Mouse (Mus musculus) liver, embryonic 12.5 days (tissue): Measurements from ENCODE around the gene Optn. TPM values are rescaled to one million over a fixed set of nuclear protein-coding genes. Genes with fewer than 3 reads are reported as not detected.

Experiments used
- ATAC-seq: fragments of 200-750 bp; cut with Nextera tagmentation; 2 replicates; pipeline ENCODE4 v1.8.0; 2017; ENCODE audit warnings: moderate number of reproducible peaks, mild to moderate bottlenecking, moderate library complexity
- H3K27ac ChIP-seq: fragments of 300-500 bp; sonication (generic); 2 replicates; pipeline ENCODE4 v1.5.1; 2016; ENCODE audit warnings: mild to moderate bottlenecking
- H3K27me3 ChIP-seq: fragments of 300-500 bp; sonication (generic); replicated peaks from 2 replicates; pipeline ENCODE4 v1.6.1; 2016; ENCODE audit warnings: mild to moderate bottlenecking, moderate library complexity
- H3K36me3 ChIP-seq: fragments of 300-500 bp; sonication (generic); 2 replicates; pipeline ENCODE4 v1.6.1; 2016; ENCODE audit warnings: mild to moderate bottlenecking, moderate library complexity
- H3K4me1 ChIP-seq: fragments of 300-500 bp; sonication (generic); 2 replicates; pipeline ENCODE4 v1.6.1; 2016
- H3K4me2 ChIP-seq: fragments of 300-500 bp; sonication (generic); 2 replicates; pipeline ENCODE4 v1.6.1; 2016; ENCODE audit warnings: mild to moderate bottlenecking, moderate library complexity
- H3K4me3 ChIP-seq: fragments of 300-500 bp; sonication (generic); 2 replicates; pipeline ENCODE4 v1.5.1; 2016; ENCODE audit warnings: mild to moderate bottlenecking, moderate library complexity
- H3K9ac ChIP-seq: fragments of 300-500 bp; sonication (generic); 2 replicates; pipeline ENCODE4 v1.6.1; 2016; ENCODE audit warnings: mild to moderate bottlenecking, moderate library complexity
- H3K9me3 ChIP-seq: fragments of 300-500 bp; sonication (generic); replicated peaks from 2 replicates; pipeline ENCODE4 v1.6.1; 2016; ENCODE audit warnings: mild to moderate bottlenecking, moderate library complexity
- WGBS: fragments of 180-500 bp; shearing (Covaris S2); methylation state at CpG from one replicate; pipeline ENCODE4 v1.1.7; 2016; ENCODE audit not compliant: insufficient replicate concordance; 5-methylcytosine and 5-hydroxymethylcytosine counted together
- polyA plus RNA-seq: library from polyadenylated mRNA; unstranded; fragments of >200 nt; fragmentation: Nextera tagmentation; extraction: Ambion mirVana; gene quantifications from 2 replicates; pipeline ENCODE4 v1.2.1, GENCODE M21; 2016

Gene Optn
- polyA plus RNA-seq, 1 experiment from 2014 or later = 18.7 TPM

DNA sequence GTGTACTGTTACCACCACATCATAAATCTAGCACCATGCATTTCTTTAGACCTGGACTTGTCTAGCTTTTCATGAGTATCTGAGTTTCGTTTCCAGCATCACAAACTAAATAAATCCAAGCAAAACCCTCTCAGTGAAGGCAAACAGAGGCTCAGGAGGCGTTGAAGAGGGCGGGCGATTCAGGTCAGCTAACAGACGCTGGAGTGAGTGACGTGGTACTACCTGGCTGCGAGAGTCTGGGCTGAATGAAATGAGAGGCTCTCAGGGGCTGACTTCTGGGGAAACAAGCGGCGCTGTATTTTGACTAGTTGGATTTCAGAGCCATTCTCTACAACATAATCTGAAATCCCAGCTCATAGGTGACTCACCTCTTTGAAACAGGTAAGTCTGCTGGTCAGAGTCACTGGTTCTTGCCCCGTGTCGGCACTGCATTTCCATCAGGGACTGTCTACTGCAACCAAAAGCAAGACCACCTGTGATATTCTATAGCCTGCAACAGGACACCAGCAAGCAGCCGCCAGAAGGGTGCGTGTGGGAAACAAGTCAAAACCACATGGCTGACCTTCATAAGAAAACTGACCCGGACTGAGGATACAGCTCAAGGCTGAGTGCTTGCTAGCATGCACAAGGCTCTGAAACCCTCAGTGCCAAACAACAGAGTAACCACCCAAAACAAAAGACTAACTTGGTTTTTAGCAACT lies 40.0 kb downstream of the Optn start:
- ATAC-seq = no peak
- Histone ChIP-seq H3K4me2 (no peak overlapping the region), H3K27ac (no peak overlapping the region), H3K9ac (no peak overlapping the region; the same call in none of the 2 replicates), H3K9me3 (no peaks in the 10 kb centered on the region), H3K27me3 (no peaks in the 10 kb centered on the region), H3K36me3 (peaks cover 52% of the 10 kb centered on the region), H3K4me3 (no peak overlapping the region), H3K4me1 (peaks cover 18% of the 10 kb centered on the region)
- WGBS = 80% methylated on average over 14 of the region's 14 CpGs

DNA sequence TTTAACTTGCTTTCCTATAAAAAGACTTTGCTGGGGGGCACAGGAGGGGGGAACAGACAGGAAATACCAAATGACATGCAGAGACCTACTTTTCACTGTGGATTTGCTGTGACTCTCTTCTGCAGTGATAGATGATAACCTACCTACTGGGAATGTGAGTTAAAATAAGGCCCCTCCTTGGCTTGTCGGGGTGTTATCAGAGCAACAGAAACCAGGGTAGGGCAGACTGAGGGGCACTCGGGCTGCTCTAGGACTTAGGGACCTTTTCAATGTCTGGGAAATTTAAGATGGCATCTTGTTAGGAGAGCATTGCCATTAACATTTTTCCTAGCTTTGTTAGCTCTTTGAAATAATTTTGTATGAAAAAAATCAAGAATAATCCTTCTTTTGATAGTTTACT lies 40.6 kb downstream of the Optn start:
- Histone ChIP-seq H3K4me1 (peaks cover 18% of the 10 kb centered on the region), H3K9ac (peak overlapping the region; percentile 17; the same call in 1 of the 2 replicates), H3K27ac (no peak overlapping the region), H3K4me2 (no peak overlapping the region), H3K36me3 (peaks cover 49% of the 10 kb centered on the region), H3K4me3 (no peak overlapping the region), H3K27me3 (no peaks in the 10 kb centered on the region), H3K9me3 (no peaks in the 10 kb centered on the region)
- WGBS = 15% methylated on average over 2 of the region's 2 CpGs
- peak; percentile 66 for ATAC-seq

DNA sequence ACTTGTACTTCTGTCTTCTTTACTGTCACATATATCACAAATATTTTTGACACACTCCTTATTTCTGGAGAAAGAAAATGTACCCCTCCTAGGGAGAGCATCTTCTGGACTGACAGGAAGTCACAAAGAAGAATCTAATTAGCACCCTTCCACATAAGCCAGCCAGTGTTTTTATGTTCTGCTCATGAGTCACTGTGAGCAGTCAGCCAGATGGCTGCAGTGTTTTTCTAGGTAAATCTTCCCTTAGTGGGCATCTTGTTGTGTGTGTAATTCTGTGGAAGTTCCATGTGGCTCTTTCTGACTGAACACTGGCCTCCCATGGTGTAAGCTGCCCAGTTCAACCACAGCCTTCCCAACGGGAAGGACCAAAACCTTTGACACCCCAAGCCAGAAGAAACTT lies 44.1 kb downstream of the Optn start:
- Histone ChIP-seq H3K27me3 (no peaks in the 10 kb centered on the region), H3K27ac (no peak overlapping the region), H3K9me3 (no peaks in the 10 kb centered on the region), H3K4me1 (peaks cover 20% of the 10 kb centered on the region), H3K9ac (no peak overlapping the region), H3K36me3 (peaks cover 31% of the 10 kb centered on the region), H3K4me3 (no peak overlapping the region), H3K4me2 (no peak overlapping the region)
- 61% methylated on average over 1 of the region's 1 CpGs for WGBS
- no peak for ATAC-seq

DNA sequence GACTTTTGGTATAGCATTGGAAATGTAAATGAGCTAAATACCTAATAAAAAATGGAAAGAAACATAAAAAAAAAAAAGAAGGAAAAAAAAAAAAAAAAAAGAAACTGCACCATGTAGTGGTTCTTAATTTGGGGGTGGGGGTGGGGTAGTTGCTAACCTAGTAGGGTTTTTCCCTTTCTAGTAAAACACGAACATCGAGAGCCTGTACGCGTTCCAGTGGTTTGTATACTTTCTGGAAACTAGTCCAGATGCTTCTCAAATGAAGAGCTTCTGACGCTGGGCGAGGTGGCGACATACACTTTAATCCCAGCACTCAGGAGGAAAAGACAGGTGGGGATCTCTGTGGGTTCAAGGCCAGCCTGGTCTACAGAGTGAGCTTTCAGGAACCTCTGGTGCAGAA lies 46.9 kb downstream of the Optn start:
- Histone ChIP-seq H3K4me3 (no peak overlapping the region), H3K36me3 (peaks cover 18% of the 10 kb centered on the region), H3K27ac (no peak overlapping the region), H3K4me2 (no peak overlapping the region), H3K9me3 (no peaks in the 10 kb centered on the region), H3K27me3 (no peaks in the 10 kb centered on the region), H3K4me1 (peaks cover 18% of the 10 kb centered on the region), H3K9ac (no peak overlapping the region)
- 85% methylated on average over 7 of the region's 7 CpGs for WGBS
- no peak for ATAC-seq

DNA sequence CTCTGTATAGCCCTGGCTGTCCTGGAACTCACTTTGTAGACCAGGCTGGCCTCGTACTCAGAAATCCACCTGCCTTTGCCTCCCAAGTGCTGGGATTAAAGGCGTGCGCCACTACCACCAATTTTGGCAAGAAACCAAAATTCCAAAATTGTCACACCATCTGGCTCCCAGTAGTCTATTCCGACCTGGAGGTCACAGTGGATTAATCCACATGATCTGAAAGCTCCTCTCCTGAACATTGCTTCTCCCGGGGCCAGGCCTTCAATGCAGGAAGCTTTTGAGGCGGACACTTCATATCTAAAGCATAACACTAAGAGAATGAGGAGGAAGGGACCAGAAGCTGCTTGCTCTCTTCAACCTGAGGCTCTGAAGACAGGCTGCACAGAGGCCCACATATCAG lies 48.3 kb downstream of the Optn start:
- H3K9me3 ChIP-seq = no peaks in the 10 kb centered on the region
- no peak overlapping the region for H3K4me3 ChIP-seq
- ATAC-seq = no peak
- H3K27me3 ChIP-seq = no peaks in the 10 kb centered on the region
- 87% methylated on average over 6 of the region's 6 CpGs for WGBS
- no peak overlapping the region for H3K4me2 ChIP-seq
- peaks cover 8% of the 10 kb centered on the region for H3K36me3 ChIP-seq
- peaks cover 32% of the 10 kb centered on the region for H3K4me1 ChIP-seq
- no peak overlapping the region for H3K27ac ChIP-seq
- H3K9ac ChIP-seq = no peak overlapping the region

DNA sequence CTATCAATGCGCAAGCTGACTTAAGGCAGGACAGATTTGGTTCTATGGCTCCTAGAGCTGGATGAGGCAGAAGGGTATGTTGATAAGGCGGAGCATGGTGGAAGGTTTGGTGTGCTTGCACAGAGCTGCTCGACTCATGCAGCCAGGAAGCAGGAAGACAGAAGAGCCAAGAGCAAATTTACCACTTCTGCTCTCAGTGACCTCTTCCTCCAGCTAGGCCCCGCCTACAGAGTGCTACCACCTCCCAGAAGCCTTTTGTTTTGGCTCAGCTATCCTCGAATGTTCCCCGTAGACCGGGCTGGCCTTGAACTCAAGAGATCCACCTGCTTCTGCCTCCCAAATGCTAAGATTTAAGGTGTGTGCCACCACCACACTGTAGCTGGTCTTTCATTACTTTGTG lies 49.2 kb downstream of the Optn start:
- Histone ChIP-seq H3K9ac (no peak overlapping the region), H3K36me3 (peaks cover 11% of the 10 kb centered on the region), H3K4me3 (no peak overlapping the region), H3K27ac (0 out of 2 replicates have a peak overlapping the region, but pooled peaks have one; percentile 20), H3K4me1 (peaks cover 34% of the 10 kb centered on the region), H3K4me2 (no peak overlapping the region), H3K9me3 (no peaks in the 10 kb centered on the region), H3K27me3 (no peaks in the 10 kb centered on the region)
- 51% methylated on average over 7 of the region's 7 CpGs for WGBS
- ATAC-seq = no peak

GRCm38 (mm10) chr2:5012491-5013324 lies 51.1 kb downstream of the Optn start, which contains the start of gene Mcm10:
TSS of gene Mcm10 (minus strand) at chr2:5012791.
- Histone ChIP-seq H3K27ac (peak within 1 kb of the TSS; percentile 65), H3K36me3 (peaks cover 28% of the 10 kb centered on the region), H3K4me1 (peaks cover 34% of the 10 kb centered on the region), H3K4me3 (peak within 1 kb of the TSS; percentile 88), H3K9me3 (no peaks in the 10 kb centered on the region), H3K4me2 (peak within 1 kb of the TSS; percentile 74), H3K9ac (peak within 1 kb of the TSS; percentile 82), H3K27me3 (no peaks in the 10 kb centered on the region)
- WGBS = 3% methylated on average over 32 of the region's 32 CpGs
- ATAC-seq = peak; percentile 100

GRCm38 (mm10) chr2:5011898-5012490 lies 51.9 kb downstream of the Optn start:
- peak overlapping the region; percentile 88 for H3K4me3 ChIP-seq
- H3K36me3 ChIP-seq = peaks cover 36% of the 10 kb centered on the region
- H3K4me2 ChIP-seq = peak overlapping the region; percentile 74
- H3K27ac ChIP-seq = peak overlapping the region; percentile 64
- H3K4me1 ChIP-seq = peaks cover 34% of the 10 kb centered on the region
- H3K9ac ChIP-seq = peak overlapping the region; percentile 82
- no peak; the same call in 1 of the 2 replicates for ATAC-seq
- no peaks in the 10 kb centered on the region for H3K9me3 ChIP-seq
- H3K27me3 ChIP-seq = no peaks in the 10 kb centered on the region
- 8% methylated on average over 8 of the region's 8 CpGs for WGBS

DNA sequence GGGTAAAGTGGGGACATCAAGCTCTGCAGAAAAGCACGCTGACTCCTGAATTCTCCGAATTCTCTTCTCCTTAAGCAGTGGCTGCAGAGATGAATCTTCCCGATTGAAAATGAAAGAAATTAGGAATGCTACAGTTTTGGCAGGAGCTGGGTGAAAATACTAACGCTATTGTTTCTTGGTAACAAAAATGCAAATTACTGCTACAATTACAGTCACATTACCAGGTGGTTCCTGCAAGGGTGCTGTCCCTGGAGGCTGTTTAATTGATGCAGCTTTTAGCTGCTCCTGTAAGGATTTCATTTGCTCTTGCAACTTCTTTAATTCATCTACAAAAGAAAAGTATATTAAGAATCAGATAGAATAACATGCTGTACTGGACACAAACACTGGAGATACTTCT lies 56.7 kb downstream of the Optn start:
- Histone ChIP-seq H3K9ac (no peak overlapping the region), H3K36me3 (peaks cover 83% of the 10 kb centered on the region), H3K4me1 (peaks cover 16% of the 10 kb centered on the region), H3K4me3 (no peak overlapping the region), H3K4me2 (no peak overlapping the region), H3K9me3 (no peaks in the 10 kb centered on the region), H3K27ac (no peak overlapping the region), H3K27me3 (no peaks in the 10 kb centered on the region)
- 89% methylated on average over 4 of the region's 4 CpGs for WGBS
- ATAC-seq = no peak

GRCm38 (mm10) chr2:5001266-5001665 lies 62.6 kb downstream of the Optn start:
- WGBS = 89% methylated on average over 6 of the region's 6 CpGs
- no peak overlapping the region for H3K27ac ChIP-seq
- no peaks in the 10 kb centered on the region for H3K9me3 ChIP-seq
- H3K9ac ChIP-seq = no peak overlapping the region
- no peaks in the 10 kb centered on the region for H3K27me3 ChIP-seq
- no peak overlapping the region for H3K4me3 ChIP-seq
- ATAC-seq = no peak
- peaks cover 3% of the 10 kb centered on the region; the same call in 1 of the 2 replicates for H3K4me1 ChIP-seq
- peaks cover 98% of the 10 kb centered on the region for H3K36me3 ChIP-seq
- H3K4me2 ChIP-seq = no peak overlapping the region

DNA sequence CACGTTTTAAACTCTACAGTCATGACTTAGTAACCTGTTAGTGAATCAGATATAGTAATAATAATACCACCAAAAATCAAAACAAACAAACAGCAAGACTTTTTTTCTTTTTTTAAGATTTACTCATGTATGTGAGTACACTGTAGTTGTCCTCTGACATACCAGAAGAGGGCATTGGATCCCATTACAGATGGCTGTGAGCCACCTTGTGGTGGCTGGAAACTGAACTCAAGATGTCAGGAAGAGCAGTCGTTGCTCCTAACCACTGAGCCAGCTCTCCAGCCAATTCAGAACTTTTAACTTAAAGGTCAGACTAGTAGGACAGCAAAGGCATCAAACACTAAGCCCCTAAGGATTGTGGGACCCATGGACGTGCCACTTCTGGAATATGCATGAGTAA lies 64.9 kb downstream of the Optn start:
- no peak overlapping the region for H3K4me2 ChIP-seq
- no peak overlapping the region for H3K4me3 ChIP-seq
- WGBS = 83% methylated on average over 3 of the region's 3 CpGs
- no peak for ATAC-seq
- H3K27ac ChIP-seq = no peak overlapping the region
- no peak overlapping the region for H3K9ac ChIP-seq
- no peaks in the 10 kb centered on the region for H3K27me3 ChIP-seq
- peaks cover 3% of the 10 kb centered on the region; the same call in 1 of the 2 replicates for H3K4me1 ChIP-seq
- no peaks in the 10 kb centered on the region for H3K9me3 ChIP-seq
- H3K36me3 ChIP-seq = peaks cover 99% of the 10 kb centered on the region

DNA sequence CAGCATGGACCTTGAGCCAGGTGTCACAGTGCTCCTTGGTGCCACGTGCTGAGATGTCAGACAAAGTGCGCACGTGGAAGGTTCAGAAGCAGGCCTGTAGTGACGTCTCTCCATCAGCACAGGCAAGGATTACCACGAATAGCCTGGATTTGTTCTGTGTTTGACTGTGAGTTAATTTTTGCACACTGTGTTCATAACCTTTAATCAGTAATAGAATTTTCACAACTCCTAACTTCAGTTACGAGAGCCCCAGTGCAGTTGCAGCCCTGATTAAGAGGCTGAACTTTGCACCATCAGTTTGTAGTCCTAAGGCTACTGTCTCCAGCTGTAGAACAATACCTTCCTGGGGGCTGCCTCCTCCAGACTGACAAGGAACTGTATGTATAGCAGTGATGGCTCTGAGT lies 67.4 kb downstream of the Optn start:
- Histone ChIP-seq H3K4me2 (no peak overlapping the region), H3K9ac (no peak overlapping the region), H3K9me3 (no peaks in the 10 kb centered on the region), H3K4me3 (no peak overlapping the region), H3K27ac (no peak overlapping the region), H3K36me3 (peaks cover 98% of the 10 kb centered on the region), H3K4me1 (peaks cover 3% of the 10 kb centered on the region; the same call in 1 of the 2 replicates), H3K27me3 (no peaks in the 10 kb centered on the region)
- WGBS = 86% methylated on average over 6 of the region's 6 CpGs
- ATAC-seq = no peak
